Mouse (Mus musculus) forebrain, embryonic 11.5 days (tissue): ENCODE measurements around the gene Syde2. TPM values are rescaled to one million over a fixed set of nuclear protein-coding genes. Genes with fewer than 3 reads are reported as not detected.
"Not testable (repeated sequence)": the region's sequence is repeated elsewhere in the genome, so short reads cannot be mapped to it uniquely, and the experiment has no call there.

Source experiments
- ATAC-seq: fragments of 200-750 bp; cut with Nextera tagmentation; replicated peaks from 2 replicates; pipeline ENCODE4 v1.8.0; 2017; ENCODE audit warnings: moderate TSS enrichment; ENCODE audit not compliant: low FRiP score
- DNase-seq: peaks from one replicate; pipeline ENCODE4 v3.0.0-alpha.2; 2017; ENCODE audit warnings: low spot score
- H3K27ac ChIP-seq: fragments of 300-500 bp; sonication (generic); 2 replicates; pipeline ENCODE4 v1.5.1; 2014; ENCODE audit warnings: low read depth, low read length
- H3K27me3 ChIP-seq: fragments of 300-500 bp; sonication (generic); 2 replicates; pipeline ENCODE4 v1.6.1; 2014; ENCODE audit warnings: mild to moderate bottlenecking, low read length, mixed read lengths; ENCODE audit not compliant: control insufficient read depth, insufficient read depth
- H3K36me3 ChIP-seq: fragments of 300-500 bp; sonication (generic); 2 replicates; pipeline ENCODE4 v1.6.1; 2014; ENCODE audit warnings: mild to moderate bottlenecking, low read length, moderate library complexity, mixed read lengths; ENCODE audit not compliant: control insufficient read depth, insufficient read depth
- H3K4me1 ChIP-seq: fragments of 300-500 bp; sonication (generic); replicated peaks from 2 replicates; pipeline ENCODE4 v1.6.1; 2014; ENCODE audit warnings: low read length, mixed read lengths; ENCODE audit not compliant: control insufficient read depth, insufficient read depth
- H3K4me2 ChIP-seq: fragments of 300-500 bp; sonication (generic); 2 replicates; pipeline ENCODE4 v1.6.1; 2014; ENCODE audit warnings: low read depth, mild to moderate bottlenecking, low read length, moderate library complexity, mixed read lengths; ENCODE audit not compliant: severe bottlenecking
- H3K4me3 ChIP-seq: fragments of 300-500 bp; sonication (generic); 2 replicates; pipeline ENCODE4 v1.5.1; 2014; ENCODE audit warnings: low read depth, low read length
- H3K9ac ChIP-seq: fragments of 300-500 bp; sonication (generic); 2 replicates; pipeline ENCODE4 v1.6.1; 2014; ENCODE audit warnings: low read length
- H3K9me3 ChIP-seq: fragments of 300-500 bp; sonication (generic); 2 replicates; pipeline ENCODE4 v1.6.1; 2016; ENCODE audit warnings: low read length, mixed read lengths; ENCODE audit not compliant: control insufficient read depth
- WGBS: fragments of 180-500 bp; shearing (Covaris S2); extraction: QIAGEN DNeasy Blood & Tissue Kit; methylation state at CpG from one replicate; pipeline ENCODE4 v1.1.7; 2014; 5-methylcytosine and 5-hydroxymethylcytosine counted together
- polyA plus RNA-seq: library from polyadenylated mRNA; unstranded; fragments of >200 nt; fragmentation: Nextera tagmentation; extraction: Ambion mirVana; gene quantifications from 2 replicates; pipeline ENCODE4 v1.2.1, GENCODE M21; 2014

Syde2 gene
- polyA plus RNA-seq, 1 experiment from 2014 or later = 2.0 TPM

DNA sequence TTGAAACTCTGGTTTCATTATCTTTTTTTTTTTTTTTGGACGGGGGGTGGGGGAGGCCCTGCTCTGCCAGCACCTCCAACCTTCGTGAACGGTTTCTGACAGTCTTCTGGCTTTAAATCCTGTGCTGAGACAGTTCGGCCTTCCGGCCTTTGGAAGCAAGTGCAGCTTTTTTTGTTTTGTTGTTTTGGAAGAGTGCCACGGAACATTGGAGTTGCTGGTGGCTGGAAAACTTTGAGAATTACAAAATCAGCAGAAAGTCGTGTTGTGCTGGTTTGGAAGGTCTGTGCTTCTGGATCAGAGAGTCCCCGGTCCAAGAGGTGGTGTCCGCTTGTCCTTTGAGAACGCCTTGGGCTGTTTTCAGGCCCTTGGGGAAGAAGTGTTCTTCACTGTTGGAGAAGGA, 5.1 kb downstream of the Syde2 start:
- H3K9me3 ChIP-seq = no peaks in the 10 kb centered on the region
- ATAC-seq = no peak
- 91% methylated on average over 10 of the region's 10 CpGs for WGBS
- no peak overlapping the region for H3K9ac ChIP-seq
- peaks cover 6% of the 10 kb centered on the region for H3K27me3 ChIP-seq
- no peak overlapping the region for H3K4me3 ChIP-seq
- H3K4me1 ChIP-seq = 0 out of 2 replicates have a peak, but pooled peaks cover 2% of the 10 kb centered on the region
- H3K27ac ChIP-seq = no peak overlapping the region
- DNase-seq = no peak
- no peak overlapping the region for H3K4me2 ChIP-seq
- H3K36me3 ChIP-seq = no peaks in the 10 kb centered on the region

DNA sequence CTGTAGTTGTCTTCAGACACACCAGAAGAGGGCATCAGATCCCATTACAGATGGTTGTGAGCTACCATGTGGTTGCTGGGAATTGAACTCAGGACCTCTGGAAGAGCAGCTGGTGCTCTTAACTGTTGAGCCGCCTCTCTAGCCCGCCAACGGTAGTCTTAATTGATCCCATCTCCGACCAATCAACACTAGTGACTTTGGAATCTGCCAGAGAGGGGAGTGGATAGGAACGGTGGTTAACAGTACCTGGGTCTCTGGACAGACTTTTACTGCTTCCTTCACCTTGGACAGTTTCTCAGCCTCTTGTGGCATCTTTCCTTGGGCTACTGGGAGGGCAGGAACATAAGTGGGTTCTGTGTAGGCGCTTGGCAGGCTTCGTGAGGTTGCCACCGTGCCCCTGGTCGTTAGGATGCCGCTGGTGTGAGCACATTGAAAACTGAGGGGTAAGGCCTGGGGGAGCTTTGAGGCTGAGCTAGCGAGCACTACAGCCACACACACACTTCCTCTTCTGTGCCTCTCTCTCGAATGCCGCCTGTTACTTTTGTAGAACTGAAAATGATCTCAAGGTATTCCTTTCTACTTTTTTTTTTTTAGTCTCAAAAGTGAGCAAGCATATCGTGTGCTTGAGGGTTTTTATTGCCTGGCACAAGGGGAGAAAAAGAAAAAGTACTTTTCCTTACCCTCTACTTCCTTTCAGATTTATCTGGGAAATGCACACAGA, 6.0 kb downstream of the Syde2 start:
- Histone ChIP-seq H3K4me3 (no peak overlapping the region), H3K4me2 (no peak overlapping the region), H3K27ac (no peak overlapping the region), H3K9ac (no peak overlapping the region), H3K9me3 (no peaks in the 10 kb centered on the region), H3K4me1 (0 out of 2 replicates have a peak, but pooled peaks cover 2% of the 10 kb centered on the region), H3K27me3 (peaks cover 2% of the 10 kb centered on the region), H3K36me3 (no peaks in the 10 kb centered on the region)
- WGBS = 86% methylated on average over 14 of the region's 14 CpGs
- DNase-seq (no peak), ATAC-seq (no peak)

DNA sequence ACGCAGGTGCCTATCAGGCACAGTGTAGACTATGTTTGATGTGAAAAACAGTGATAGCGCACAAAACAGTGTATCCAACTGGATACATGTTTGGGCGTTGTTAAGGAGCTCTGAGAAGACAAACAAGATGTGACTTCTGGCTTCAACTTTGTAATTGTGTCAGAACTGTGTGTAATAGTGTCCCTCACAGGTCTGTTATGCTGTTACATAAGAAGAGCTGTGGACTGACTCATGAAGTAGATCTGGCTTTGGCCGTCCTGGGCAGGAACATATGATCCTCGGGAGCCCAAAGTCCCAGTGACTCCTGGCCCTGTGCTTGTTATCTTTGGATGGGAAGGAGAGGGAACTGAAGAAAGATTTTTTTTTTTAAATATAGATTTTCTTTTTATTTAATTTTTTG, 7.8 kb downstream of the Syde2 start:
- Histone ChIP-seq H3K9me3 (no peaks in the 10 kb centered on the region), H3K4me1 (no peaks in the 10 kb centered on the region), H3K27ac (no peak overlapping the region), H3K4me3 (no peak overlapping the region), H3K27me3 (no peaks in the 10 kb centered on the region), H3K4me2 (no peak overlapping the region), H3K9ac (no peak overlapping the region), H3K36me3 (no peaks in the 10 kb centered on the region)
- DNase-seq (no peak), ATAC-seq (no peak)
- WGBS = 89% methylated on average over 5 of the region's 5 CpGs

DNA sequence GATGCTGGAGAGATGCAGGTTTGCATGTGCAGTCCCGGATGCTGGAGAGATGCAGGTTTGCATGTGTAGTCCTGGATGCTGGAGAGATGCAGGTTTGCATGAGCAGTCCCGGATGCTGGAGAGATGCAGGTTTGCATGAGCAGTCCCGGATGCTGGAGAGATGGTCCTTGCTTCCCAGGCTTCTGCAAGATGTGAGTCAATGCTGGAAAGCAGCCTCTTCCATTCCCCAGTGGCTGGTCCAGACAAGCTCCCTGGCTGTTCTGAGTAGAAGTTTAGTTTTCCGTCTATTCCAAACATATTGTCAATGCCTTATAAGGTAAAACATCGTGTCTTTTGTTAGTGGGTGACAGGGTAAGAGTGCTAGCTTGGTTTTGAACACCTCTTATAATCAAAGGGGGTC, 8.9 kb downstream of the Syde2 start:
- not testable (repeated sequence) for DNase-seq, H3K36me3 ChIP-seq, ATAC-seq, H3K27me3 ChIP-seq, H3K27ac ChIP-seq, H3K4me1 ChIP-seq, H3K4me3 ChIP-seq, H3K4me2 ChIP-seq, H3K9ac ChIP-seq, H3K9me3 ChIP-seq
- 86% methylated on average over 5 of the region's 5 CpGs for WGBS

DNA sequence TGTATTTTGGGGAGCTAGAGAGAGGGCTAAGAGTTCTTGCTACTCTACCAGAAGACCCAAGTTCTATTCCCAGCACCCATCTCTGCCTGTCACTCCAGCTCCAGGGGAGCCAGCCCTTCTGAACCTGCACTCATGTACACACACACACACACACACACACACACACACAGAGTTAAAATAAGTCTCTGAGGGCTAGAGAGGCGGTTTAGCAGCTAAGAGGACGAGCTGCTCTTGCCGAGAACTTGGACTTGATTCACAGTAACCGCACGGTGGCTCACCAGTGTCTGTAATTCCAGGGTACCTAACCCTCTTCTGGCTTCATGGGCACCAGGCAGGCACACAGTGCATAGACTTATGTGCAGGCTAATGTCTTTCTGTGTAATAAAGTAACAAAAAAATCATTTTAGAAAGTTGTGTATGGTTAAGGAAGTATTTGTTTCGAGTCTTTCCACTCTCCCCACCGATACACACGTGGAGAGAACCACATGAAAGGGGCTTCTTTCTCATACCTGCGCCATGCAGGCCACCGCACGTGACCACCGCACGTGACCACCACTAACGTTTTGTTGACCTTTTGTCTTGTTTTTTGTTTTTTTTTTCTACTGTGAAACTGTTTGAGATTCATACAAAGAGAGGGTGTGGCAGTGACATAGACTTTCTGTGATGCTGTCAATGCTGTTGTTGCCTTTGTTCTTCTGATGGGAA, 16.8 kb downstream of the Syde2 start:
- Histone ChIP-seq H3K9me3 (no peaks in the 10 kb centered on the region), H3K27me3 (no peaks in the 10 kb centered on the region), H3K27ac (no peak overlapping the region), H3K36me3 (peaks cover 4% of the 10 kb centered on the region; the same call in 1 of the 2 replicates), H3K4me2 (no peak overlapping the region), H3K4me1 (no peaks in the 10 kb centered on the region), H3K9ac (no peak overlapping the region), H3K4me3 (no peak overlapping the region)
- no peak for ATAC-seq
- WGBS = 95% methylated on average over 14 of the region's 14 CpGs
- no peak for DNase-seq

DNA sequence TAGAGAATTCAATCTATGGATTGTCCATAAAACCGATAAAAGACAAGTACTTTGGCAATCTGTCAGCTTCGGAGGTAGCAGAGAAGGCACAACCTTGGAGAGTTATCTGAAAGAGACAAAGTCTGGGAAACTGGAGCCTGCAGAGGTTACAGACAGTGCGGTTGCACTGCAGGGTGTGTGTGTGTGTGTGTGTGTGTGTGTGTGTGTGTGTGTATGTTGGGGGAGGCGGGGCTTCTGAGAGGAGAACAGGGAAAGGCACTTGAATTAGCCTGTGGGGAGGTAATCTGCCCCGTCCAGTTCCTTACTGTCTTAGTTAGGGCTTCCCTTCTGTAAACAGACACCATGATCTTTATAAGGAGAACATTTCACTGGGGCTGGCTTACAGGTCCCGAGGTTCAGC, 20.2 kb downstream of the Syde2 start:
- Histone ChIP-seq H3K36me3 (no peaks in the 10 kb centered on the region; the same call in 1 of the 2 replicates), H3K4me3 (no peak overlapping the region), H3K9ac (no peak overlapping the region), H3K27ac (no peak overlapping the region), H3K9me3 (no peaks in the 10 kb centered on the region), H3K4me1 (no peaks in the 10 kb centered on the region), H3K27me3 (no peaks in the 10 kb centered on the region), H3K4me2 (no peak overlapping the region)
- 87% methylated on average over 6 of the region's 6 CpGs for WGBS
- ATAC-seq (no peak), DNase-seq (no peak)

DNA sequence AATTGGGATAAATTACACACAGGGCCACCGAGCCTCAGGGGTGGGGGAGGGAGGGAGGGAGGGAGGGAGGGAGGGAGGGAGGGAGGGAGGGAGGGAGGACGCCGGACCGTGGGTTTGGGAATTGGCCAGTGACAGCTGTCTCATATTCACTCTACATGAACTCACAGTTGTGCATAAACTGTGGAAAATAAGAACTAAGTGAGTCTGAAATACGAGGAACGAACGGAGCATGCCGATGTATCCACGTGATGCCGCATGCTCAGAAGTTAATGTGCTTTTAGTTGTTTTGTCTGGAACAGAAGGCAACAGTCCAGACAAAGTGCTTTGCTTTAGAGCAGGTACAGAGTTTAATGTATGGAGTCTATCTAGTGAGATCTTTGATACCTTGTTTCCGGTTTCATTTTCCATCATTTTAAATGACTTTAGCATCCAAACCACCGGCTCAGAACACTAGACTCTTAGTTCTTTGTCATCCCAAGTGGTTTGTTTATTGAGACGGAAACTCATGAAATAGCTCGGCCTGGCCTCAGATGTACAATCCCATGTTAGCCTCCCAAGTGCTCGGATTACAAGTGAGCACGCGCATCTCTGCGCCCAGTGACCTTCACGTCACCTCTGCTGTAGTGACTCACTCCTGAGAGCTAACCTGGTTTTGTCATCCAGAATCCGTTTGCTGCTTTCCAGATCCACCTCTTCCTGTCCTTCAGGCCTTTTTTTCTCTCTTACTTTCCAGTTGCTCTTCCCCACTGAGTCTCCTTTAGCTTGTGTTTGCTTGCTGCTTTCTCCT, 22.4 kb downstream of the Syde2 start:
- no peaks in the 10 kb centered on the region for H3K4me1 ChIP-seq
- no peak overlapping the region for H3K27ac ChIP-seq
- H3K27me3 ChIP-seq = no peaks in the 10 kb centered on the region
- no peak overlapping the region for H3K9ac ChIP-seq
- 77% methylated on average over 19 of the region's 20 CpGs for WGBS
- no peaks in the 10 kb centered on the region; the same call in 1 of the 2 replicates for H3K36me3 ChIP-seq
- H3K9me3 ChIP-seq = no peaks in the 10 kb centered on the region
- DNase-seq (no peak), ATAC-seq (no peak)
- H3K4me3 ChIP-seq = no peak overlapping the region
- H3K4me2 ChIP-seq = no peak overlapping the region

DNA sequence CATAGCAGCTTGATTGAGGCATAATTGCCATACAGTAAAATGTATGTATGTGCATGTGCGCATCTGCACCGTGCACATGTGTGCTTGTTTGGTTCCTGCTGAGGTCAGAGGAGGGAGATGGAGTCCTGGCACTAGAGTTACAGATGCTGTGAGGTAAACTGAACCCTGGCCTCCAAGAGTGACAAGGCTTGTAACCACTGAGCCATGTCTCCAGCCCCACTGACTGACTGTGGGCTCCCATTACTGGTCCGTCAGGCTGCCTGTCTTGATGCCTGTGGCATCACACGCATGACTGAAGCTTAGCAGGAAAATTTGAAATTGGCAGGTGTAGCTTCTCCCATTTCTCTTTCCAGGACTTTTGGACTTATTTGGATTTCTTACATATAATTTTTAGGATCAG, 23.1 kb downstream of the Syde2 start:
- ATAC-seq (no peak), DNase-seq (no peak)
- Histone ChIP-seq H3K4me3 (no peak overlapping the region), H3K36me3 (no peaks in the 10 kb centered on the region; the same call in 1 of the 2 replicates), H3K4me2 (no peak overlapping the region), H3K9ac (no peak overlapping the region), H3K27ac (no peak overlapping the region), H3K9me3 (no peaks in the 10 kb centered on the region), H3K4me1 (no peaks in the 10 kb centered on the region), H3K27me3 (no peaks in the 10 kb centered on the region)
- 84% methylated on average over 4 of the region's 4 CpGs for WGBS
